Mouse (Mus musculus) cerebral cortex, adult 2 months (tissue): Measurements from ENCODE around the gene Erich6b.

Source experiments
- WGBS: fragments of 180-500 bp; shearing (Covaris S2); methylation state at CpG from one replicate; pipeline ENCODE4 v1.1.7; 2018; 5-methylcytosine and 5-hydroxymethylcytosine counted together

The Erich6b gene

DNA sequence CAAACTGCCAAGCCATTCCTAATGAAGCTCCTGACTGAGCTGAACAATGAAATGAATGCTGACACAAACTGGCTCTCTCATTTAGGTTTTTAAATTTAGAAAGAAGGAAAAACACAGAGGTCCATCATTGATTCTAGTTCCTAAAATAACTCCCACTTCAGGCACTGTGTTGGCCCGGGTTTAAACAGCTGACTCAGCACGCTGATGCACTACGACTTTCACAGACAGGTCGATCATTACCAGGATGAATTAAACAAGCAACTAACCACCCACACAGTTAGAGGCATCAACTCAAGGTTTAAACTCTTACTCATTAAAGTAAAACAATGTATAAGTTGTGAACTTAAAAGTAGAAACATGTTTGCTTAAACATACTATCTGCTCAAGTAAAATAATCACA is 64.6 kb downstream of the Erich6b start:
- WGBS: 55% methylated on average over 4 of the region's 4 CpGs

DNA sequence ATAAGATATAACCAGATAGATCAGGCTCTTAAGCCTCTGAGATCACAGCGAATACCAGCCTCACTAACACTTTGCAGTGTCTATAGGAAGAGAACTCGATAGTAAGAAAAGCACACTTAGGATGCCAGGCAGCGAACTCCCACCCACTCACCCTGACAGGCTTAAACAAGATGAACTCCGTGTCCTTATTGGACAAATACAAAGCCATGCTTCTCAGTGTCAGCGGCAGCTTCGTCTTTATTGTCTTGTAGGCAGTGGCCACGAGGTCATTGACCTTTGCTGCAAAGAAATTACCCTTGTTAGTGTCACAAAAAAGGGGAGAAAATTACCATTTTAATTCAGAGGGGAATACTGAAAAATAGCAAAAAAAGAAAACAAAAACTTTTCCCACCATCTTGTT is 65.7 kb downstream of the Erich6b start:
- WGBS: 61% methylated on average over 7 of the region's 7 CpGs

DNA sequence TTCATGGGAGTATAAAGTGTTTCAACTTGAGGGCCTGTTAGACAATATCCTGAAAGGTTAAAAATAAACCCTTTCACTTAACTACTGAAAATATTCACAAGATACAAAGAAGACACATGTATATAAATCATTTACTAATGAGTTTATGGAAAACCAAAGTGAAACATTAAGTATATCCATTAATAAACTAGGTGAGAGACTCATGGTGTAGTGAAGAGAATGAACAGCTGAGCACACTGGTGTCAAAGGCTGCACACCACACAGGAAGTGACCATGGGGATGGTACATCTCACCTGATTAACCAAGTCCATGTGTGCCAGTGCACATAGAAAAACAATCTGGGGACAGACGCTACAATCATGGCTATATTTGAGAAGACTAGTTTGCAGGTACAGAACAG is 66.9 kb downstream of the Erich6b start:
- 93% methylated on average over 1 of the region's 1 CpGs for WGBS

DNA sequence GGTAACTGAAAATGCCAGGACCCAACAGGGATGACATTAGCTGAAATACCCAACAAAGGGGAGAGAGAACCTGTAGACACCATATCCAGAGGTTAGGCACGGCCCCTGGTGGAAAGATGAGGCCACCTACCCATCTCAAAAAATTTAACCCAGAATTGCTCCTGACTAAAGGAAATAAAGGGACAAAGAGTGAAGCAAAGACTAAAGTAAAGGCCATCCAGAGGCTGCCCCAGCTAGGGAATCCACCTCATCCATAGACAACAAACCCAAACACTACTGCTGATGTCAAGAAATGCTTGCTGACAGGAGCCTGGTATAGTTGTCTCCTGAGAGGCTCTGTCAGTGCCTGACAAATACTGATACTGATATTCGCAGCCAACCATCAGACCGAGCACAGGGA is 69.7 kb downstream of the Erich6b start:
- WGBS: 98% methylated on average over 3 of the region's 3 CpGs

DNA sequence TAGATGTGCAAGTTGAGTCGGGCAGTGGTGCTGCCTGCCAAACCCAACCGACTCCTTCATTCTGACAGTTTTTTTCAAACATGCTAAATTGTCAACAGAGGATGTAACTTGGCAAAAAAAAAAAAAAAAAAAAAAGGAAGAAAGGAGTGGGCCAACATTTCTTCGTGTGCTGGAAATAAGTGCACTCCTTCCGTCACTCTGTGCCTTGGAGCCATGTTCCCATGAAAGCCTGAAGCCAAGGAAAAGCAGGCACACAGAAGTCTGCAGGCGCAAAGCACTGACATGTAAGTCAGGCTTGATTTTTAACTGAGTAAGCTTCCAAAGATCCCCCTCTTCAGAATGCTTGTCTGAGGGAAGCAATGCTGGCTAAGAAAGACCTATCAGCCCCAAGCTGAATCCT is 70.6 kb downstream of the Erich6b start:
- WGBS: 40% methylated on average over 5 of the region's 5 CpGs

DNA sequence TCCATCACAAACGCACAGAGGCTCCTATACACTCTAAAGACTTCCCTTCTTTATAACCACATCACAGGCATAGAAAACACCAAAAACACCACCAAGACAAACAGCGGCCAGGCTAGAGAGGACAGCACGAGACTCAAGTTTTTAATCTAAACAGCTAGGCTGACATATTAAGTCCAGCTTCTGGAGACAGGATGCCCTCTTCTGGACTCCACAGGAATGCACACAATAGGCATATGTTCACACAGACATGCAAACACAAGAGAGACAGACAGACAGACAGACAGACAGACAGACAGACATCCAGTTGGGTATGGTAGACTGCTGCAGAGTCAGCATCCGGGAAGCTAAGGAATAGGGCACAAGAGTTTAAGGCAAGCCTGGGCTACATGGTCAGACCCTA is 71.6 kb downstream of the Erich6b start:
- WGBS: 68% methylated on average over 4 of the region's 4 CpGs

DNA sequence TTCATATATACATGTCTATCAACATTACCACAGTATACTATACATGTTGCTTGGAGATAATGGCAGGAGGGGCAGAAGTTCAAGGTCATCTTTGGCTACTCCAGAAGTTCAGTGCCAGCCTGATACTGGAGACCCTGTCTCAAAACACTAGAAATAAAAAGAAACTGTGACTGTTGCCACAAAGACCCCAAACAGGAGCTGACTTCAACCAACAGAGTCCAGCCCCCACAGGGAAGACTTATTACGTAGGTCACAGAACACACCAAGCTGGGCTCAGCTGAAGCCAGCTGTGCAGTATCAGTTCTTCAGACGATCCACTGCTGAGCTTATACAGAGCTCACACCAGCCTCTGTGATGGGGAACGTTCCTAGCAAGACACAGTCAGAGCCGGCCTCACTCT is 74.4 kb downstream of the Erich6b start:
- WGBS: 81% methylated on average over 4 of the region's 4 CpGs
